Mouse (Mus musculus) adrenal gland, adult 2 months (tissue): ENCODE measurements at regions not wholly inside any gene's neighbourhood (a gene's known extent, or its start where the extent isn't known, plus 50 kb on each side); places are given as distances from the start of the nearest gene placed in this dataset.

Experiments
- DNase-seq: peaks from one replicate; pipeline ENCODE4 v3.0.0; 2021

DNA sequence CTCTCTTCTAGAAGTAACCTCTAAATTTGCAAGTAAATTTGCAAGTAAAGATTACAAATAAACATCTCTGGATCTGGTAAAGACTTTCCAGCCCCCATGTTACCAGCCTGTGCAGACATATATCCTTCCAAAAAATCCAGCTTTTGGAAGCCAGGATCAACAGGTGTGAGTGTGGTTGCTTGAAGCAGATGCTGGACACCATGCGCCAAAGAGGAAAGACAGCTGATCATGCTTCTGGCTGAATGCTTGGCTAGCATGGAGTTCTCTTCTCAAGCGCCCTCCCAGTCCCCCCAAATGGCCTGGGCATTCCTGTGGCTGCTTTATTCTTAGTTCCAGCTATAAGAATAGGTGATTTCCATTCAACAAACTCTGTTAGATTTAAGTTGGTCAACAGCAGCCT lies 404.9 kb downstream of the Gm45692 start:
- DNase-seq: no peak

DNA sequence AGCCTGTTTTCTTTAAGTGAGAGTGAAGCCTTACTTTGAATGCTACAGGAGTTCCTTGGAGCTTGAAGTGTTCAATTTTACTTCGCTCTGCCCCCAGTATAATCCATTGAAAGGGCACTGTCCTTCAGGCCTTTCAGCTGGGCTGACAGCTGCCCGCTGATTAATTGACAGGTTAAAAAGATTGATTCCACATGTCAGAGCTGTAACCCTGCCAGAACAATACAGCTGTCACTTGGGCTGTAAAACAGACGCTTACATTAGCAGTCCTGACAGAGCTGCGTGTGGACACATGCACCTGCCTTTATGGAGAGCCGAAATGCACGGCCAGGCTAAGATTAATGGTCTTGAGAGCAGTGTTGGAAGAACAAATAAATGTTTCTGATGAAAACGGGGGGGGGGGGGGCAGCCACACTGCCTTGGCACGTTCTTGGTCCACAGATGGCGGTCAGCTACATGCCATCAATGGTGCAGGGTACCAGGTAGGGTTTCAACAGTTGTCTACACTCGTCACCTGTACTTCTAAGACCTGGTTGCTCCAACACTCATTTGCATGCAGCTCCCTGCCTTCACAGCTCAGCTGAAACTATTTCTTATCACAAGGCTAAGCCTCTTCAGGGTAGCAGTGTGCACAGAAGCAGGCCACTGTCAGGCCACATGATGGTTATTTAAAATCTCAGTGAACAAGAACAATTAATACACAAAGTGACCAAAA lies 407.3 kb downstream of the Gm45692 start:
- DNase-seq: no peak

DNA sequence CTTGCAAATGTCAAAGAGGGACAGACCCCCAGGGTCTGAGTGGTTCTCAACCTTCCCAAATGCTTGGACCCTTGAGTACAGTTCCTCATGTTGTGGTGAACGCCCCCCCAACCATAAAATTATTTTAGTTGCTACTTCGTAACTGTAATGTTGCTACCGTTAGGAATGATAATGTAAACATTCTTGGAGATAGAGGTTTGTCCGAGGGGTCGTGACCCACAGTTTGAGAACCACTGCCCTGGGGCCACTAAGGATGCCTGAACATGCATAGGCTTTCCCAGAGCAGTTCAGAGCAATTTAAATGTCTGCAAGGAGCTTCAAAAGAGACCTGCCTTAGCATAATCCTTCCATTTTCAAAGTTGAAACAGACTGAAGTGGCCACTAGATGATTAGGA lies 407.8 kb downstream of the Gm45692 start:
- DNase-seq: no peak

DNA sequence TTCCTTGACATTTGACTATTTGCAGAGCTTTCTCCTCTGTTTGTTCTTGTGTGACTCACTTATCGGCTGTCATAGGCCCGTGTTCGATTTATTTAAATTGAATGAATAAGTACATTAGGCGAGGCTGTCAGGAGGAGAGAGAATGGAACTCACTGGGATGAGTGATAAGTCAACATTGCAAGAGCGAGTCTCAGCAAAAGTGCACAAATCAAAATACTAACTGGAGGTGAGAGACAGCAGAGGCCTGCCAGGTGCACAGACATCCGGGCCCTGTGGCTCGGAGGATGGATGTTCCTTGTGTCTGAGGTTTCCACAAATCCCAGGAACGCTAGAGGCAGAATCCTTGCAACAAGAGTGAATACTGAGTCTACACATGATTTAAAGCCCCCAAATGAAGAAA lies 410.6 kb downstream of the Gm45692 start:
- no peak for DNase-seq

DNA sequence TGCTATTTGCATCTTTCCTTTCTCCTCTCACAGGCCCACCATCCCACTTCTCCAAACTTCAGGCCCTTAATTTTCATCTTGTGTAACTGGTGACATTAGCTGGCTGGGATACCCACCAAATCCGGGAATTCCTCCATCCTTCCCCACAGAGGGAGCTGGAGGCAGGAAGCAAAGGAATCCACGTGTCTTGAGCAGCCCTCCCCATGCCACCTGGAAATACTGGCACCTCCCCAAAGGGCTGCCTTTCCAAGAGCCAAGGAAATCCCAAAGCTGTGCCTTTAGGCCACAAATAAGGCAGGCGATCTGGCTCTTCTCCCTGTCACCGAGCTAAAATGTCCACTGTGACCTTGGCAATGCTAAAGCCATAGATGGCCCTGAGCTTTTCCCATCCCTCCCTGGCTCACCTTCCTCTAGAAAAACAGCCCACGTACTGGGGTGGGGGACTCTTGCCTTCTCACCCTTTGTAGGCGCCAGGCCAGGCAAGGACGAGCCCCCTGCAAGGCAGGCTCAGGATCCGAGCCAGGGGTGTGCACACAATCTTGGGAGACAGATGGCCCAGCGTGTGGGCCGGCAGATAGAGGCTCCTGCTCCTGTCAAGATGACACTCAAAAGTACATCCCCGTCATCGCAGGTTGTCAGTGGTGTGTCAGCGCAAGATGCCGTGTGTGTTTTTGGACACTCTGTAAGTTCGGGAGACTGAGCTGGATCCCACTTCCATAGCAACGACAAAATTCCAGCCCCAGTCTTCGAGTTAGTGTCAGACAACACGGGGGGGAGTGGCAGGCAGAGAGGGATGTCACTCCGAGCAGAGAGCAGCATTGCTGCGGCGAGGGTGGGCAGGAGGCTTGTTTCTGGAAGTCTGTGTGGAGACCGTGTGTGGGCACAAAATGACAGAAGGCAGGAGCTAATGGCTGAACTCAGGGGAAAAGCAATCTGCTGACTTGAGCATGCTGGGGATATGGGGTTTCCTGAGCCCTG lies 414.4 kb downstream of the Gm45692 start:
- DNase-seq: no peak

DNA sequence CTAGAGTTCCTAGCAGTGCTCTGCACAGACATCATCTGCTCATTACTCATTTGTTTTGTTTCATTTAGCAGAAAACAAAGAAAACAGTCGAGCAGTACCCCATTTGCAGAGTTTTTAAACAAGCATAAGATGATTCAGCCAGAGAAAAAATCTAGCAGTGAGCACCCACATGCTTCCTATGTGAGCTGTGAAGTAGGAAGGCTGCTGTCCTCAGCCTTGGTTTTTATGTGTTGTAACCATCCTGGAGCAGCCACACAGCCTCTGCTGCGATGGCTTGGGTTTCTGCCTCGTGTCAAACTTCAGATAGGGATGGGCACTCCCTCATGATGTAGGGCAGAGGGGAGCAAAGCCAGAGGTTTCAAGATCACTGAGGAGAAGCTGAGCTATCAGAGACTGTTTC lies 416.5 kb downstream of the Gm45692 start:
- DNase-seq: no peak

DNA sequence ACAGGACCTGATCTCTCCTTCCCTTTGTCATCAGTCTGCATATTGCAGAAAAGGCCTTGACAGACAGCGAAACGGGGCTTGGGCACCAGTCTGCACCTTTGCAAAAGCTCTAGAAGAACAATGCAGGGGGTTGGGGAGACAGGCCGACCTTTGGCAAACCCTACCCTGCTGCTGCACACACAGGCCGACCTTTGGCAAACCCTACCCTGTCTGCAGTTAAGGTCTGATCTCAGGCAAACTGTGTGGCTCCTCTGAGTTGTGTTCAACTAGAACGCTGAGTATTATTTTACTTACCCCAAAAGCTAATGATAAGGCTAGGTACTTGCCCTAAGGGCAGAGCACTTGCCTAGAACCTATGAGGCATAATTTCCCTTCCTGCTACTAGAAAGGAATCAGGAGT lies 423.4 kb upstream of the Zfp703 start:
- DNase-seq: no peak

DNA sequence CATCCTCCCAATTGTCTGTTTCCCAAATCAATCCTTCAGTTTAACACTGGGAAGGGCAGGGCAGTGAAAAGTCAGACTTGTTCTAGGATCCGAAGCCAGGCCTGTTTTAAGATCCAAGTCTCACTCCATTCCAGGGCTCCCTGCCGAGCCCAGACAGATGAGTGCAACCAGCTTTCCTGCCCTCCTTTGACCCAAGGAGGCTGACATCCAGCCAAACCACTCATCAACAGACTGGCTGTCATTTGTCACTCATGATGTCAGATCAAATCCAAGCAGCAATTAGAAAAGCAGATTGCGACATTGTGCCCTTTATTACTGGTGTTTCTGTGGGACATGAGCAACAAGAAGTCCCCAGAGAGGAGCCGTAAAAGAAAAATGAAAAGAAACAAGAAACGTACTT lies 417.9 kb upstream of the Zfp703 start:
- peak; percentile 73 for DNase-seq

DNA sequence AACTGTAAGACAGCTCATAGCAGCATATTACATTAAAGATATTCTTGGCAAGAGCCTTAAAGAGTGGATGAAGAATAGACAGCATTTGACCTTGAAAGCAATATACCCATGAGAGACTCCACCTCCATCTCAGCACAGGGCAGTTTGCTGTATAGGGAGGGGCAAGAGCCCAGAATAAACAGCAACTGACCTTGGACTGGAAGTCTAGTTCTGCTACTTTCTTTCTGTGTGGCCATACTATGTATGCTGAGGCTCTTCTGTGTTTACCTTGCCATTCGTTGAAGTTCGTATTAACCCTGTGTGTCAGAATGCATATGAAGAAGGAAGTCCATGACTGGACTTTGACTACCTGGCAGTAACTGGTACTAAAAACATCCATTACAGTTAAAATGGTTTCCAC lies 414.0 kb upstream of the Zfp703 start:
- DNase-seq: no peak

DNA sequence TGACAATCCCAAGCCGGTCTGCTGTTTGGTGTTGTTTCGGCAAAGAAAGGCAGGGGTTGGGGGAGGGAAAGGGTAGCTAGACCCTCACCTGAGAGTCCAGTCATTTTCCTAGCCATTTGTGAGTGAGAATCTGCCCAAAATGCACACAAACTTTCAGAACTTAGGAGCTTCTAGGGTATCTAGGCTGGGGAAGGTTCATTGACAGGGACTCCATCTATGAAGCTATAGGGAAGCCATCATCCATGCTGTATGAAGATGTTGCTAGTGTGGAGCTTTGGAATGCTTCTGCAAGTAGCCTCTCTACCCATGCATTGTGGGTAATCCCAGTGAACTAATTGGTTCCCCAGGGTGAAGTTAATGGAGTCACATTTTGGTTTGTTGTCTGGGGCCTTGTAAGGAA lies 412.9 kb upstream of the Zfp703 start:
- no peak for DNase-seq

DNA sequence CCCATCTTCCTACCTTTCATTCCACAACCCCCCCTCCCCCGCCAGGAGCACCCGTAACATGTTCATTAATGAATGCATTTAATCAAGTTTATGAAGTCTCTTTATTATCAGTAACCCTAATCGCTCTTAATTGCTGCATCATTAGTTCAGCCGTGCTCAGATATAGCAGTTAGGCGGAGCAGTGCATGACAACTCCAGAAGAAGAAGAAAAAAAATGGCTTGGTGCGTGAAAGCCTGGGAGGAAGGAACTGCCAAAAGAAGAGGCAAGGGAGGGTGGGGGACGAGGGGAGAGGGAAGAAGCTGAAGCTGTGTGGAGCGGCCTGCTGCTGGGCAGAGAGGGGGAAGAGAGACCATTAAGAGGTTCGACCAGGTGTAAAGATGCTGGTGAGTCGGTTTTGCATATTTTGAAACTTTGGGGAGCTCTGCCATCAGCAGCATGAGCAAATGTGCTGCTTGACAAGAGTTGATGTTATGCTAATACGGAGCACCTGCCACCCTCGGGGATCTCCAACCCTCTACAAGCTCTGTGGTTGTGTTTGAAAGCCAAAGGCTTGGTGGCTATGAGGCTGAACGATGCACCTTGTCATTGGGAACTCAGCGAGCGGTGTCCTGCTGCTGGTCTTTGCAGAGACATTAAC lies 408.6 kb upstream of the Zfp703 start:
- no peak for DNase-seq

DNA sequence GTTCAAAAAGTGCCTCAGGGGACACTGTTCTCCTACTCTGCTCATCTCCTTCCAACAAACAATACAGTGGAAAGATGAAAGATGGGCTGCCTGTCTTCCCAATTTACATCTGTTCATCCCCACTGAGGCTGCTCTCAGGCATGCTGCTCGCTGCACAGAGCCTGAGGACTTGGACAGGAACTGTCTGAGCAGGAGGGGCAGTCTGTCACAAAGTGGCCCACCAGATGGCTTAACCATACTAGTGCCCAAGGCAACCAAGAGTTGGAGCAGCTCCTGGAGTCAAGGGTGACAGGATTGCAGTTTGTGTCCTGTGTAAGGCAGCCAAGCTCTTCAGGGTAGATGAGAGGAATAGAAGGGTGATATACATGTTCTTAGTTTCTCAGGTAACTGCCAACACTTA lies 388.3 kb upstream of the Zfp703 start:
- DNase-seq: no peak

DNA sequence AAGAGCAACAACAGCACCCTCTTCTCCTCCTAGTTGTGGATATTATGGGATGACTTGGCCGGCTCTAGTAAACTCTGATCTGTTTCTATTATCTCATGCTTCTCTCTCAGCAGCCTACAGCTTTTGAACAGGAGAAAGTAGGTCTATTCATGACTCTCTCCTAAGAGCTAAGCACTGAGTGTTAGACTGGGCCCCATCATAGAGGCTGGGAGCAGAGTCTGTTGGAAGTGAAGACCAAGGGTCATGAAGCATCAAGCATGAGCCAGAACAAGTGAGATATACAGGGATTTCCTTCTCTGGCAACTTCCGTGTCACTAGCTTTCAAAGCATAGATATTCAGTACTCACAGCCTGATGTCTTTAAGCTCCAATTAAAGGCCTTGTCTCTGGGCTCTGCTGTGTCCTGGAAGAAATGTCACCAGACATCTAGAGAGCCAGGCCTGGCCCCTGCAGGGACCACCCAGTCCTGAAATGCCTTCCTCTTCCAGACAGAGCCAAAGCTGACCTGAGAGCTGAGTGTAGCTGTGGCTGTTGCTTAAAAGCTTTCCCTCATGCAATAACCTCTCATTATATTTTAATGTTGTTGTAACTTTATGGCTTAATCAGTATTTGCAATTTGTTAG lies 386.4 kb upstream of the Zfp703 start:
- no peak for DNase-seq

DNA sequence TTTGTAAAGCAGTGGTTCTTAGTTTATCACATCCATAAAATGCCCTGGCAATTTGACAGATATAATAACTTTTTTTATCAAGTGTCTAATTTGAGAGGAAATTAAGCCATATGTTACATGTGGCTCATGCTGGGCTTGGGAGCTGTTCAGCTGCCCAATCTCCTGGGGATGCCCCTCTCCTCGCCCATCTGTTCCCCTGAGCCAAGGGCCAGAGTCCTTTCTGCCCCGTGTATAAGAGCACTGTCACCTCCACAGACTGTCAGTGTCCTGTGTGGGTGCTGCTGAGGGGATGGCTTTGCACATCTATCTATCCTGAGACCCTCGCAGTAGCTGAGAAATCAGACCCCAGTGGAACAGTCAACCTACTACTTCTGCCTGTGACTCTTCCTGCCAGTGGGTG lies 385.9 kb upstream of the Zfp703 start:
- DNase-seq: no peak

DNA sequence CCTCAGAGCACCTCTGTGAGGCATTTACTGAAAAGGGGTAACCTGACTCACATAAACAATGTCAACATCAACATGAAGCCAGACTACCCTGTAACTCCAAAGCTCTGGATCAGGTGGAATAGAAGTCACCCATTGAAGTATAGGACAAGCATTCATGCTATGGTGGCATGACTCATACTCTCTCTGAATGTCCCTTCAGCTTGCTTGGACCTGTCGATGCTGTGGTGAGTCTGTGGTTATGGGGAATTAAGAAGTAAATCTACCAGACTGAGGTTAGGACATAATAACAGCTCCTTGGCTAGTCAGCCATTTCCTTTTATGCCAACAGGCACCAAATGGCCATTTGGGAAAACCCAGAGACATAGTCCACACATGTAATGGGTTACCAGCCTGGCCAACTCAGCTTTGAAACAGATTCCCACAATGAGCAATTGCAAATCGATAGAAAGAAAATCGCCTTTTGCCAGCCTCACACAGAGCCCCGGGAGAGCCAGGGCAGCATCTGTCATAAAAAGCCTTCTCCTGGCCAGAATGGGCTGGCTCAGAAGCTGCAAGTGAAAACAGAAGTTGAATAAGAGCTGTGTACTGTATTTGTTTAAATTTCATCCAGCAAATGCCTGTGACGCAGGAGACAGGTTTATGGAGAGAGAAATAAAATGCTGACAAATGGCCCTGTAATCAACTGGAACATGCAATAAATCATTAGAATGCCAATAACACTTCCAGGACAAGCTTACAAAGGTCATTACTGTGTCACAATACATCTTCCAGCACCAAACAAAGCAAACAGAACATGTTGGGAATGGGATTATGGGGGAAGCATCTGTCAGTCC lies 383.4 kb upstream of the Zfp703 start:
- no peak for DNase-seq

DNA sequence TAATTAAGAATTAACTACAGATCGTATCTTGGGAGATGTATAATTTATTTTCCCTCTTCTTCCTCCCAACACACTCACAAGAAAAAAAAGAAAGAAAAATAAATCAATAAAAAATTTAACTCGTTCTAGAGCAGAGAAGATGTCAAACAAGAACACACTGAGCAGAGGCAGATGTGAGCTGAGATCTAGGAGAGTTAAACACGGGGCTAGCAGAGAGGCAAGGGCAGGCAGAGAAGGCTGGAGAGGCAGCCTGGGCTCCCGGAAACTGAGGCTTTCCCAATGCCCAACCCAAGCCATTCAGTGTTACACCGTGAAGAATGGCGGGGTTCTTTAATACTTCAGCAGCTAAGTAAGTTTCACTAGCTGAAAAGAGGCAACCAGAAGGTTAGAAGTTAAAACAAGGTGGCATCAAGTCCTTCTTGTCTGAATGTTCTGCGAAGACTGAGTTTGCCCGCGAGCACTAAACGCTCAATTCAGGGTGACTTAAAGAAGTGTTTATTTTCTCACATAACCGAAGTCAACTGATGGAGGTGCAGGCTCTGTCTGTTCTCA lies 382.7 kb upstream of the Zfp703 start:
- DNase-seq: no peak

DNA sequence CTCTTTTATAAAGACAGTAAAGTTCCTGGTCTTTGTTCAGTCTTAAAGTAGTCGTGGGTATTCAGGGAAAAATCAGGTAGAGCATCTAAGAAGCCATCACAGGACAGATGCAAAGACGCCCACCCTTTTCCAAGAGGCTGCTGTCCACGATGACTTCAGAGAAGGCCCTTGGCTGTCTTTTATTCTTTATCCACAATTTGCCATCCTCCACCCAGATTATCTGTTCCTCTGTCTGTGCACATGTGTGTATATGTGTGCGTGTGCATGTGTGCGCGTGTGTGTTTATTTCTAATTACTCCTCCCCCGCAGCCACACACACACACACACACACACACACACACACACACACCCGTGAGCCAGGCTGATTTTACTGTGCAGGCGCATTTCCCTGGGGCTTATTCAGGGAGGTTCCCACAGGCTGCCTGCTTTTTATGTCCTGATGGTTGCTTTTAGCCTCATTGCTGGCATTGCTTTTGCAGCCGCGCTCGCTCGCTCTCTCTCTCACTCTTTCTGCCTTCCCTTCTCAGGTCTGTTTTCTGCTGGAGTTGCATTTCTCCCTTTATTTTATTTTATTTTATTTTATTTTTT lies 381.6 kb upstream of the Zfp703 start:
- DNase-seq: no peak

DNA sequence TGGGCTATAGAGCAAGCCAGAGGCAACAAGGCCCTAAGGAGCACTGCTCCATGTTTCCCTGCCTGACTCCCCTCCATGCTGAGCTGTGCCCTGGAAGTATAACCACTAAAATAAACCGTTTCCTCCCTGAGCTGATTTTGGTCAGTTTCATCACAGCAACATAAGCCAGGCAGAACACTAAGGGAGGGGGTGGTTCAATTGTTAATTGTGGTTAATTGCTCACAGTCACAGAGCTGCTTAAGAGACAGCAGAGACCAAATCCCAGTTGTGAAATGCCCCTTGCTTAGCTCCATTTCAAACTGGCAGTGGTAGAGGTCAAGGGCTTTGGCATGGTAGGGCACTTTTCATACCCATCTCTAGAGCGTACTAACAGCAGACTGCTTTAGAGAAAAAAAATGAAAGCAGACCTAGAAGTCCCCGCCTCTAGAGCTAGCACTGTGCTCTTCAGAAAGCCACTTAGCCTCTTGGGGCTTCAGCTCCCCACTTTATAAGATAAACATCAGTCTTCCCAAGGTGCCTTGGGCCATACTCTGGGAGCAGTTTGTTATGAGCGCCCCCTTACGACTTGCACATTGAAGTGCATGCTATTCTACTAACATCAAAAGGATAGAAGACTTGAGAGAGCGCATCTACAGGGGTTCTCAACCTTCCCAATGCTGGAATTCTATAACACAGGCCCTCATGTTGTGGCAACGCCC lies 380.3 kb upstream of the Zfp703 start:
- peak; percentile 19 for DNase-seq

DNA sequence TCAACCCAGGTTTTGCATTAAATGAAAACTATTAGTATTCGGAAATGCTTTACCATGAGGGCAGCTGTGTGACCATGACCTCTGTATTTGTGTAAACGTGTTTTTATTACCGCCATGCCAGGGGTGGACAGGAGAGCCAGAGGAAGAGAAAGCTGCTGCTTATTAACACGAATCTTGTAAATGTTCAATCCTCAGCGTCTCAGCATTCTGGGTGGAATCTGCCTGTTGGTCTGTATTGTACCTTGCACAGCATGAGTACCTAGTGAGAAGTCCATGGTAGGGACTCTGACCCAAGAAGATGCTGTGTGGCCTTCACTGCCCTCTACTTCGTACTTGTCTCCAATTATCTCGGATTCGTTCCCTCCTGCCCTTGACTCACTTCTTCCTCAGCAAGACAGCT lies 378.6 kb upstream of the Zfp703 start:
- DNase-seq: no peak

DNA sequence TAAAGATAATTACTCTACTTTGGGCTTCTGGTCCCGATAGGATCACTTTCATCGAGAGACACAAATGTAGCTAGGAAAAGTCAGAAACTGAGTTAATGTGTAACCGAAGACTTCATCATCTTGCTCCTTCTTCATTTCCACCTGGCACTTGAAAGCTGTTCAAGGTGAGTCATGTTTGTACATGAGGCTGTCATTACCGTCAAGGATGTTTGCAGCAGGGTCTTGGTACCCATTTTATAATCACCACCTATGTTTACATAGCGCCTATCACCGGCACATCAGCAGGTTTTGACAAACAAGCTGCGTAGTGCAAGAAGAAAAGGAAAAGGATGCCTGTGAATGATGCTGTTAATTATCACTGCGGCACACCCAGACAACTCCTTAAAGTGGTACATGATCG lies 377.0 kb upstream of the Zfp703 start:
- no peak for DNase-seq
